Mouse (Mus musculus) heart, adult 2 months (tissue): ENCODE results near the gene 2010300C02Rik.

Experiments used
- CTCF ChIP-seq: fragments of 200-600 bp; IDR thresholded peaks from 2 replicates; pipeline ENCODE4 v1.8.1; 2022; ENCODE audit warnings: antibody characterized with exemption, mild to moderate bottlenecking, moderate library complexity
- EP300 ChIP-seq: fragments of 200-500 bp; IDR thresholded peaks from 2 replicates; pipeline ENCODE4 v1.6.1; 2011; ENCODE audit warnings: low read depth, low read length, control low read depth; ENCODE audit not compliant: insufficient read depth

GRCm38 (mm10) chr1:37671316-37671715 is 48.6 kb downstream of the 2010300C02Rik start:
- TF ChIP-seq CTCF = no peak
- no peak for TF ChIP-seq EP300
